Mouse (Mus musculus) erythroblast, embryonic 14.5 days (primary cell): ENCODE measurements around the gene Neurog2.

ENCODE experiments used
- GATA1 ChIP-seq: IDR thresholded peaks from 2 replicates; pipeline ENCODE4 v1.6.1; 2012; ENCODE audit warnings: low read length, inconsistent platforms, mixed read lengths
- TAL1 ChIP-seq: IDR thresholded peaks from 3 replicates; pipeline ENCODE4 v1.6.1; 2012; ENCODE audit warnings: low read length, inconsistent platforms, mixed read lengths

DNA sequence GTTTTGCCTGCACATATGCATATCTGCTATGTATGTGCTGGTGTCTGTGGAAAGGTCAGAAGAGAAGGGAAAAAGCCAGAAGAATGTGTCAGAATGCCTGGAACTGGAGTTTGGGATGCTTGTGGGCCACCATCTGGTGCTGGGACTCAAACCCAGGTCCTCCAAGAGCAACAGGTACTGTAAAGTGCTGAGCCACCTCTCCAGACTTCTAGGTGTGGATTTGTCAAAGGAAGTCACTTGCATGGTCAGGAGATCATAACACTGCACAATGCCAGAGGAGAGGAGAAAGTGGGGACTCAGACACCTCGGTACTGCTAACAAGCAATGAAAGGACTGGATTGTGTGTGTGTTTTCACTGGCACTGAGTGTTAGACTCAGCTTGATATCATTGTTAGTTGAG lies 2.7 kb upstream of the Neurog2 start:
- TF ChIP-seq GATA1 (no peak), TAL1 (no peak)
